Mouse (Mus musculus) ES-Bruce4 (cell line): ENCODE measurements around the gene Cox4i1.

Experiments
- CTCF ChIP-seq: IDR thresholded peaks from one replicate; pipeline ENCODE4 v1.8.1; 2011; ENCODE audit warnings: low read depth, low read length
- POLR2A ChIP-seq: IDR thresholded peaks from one replicate; pipeline ENCODE4 v1.8.1; 2011; ENCODE audit warnings: low read length; ENCODE audit not compliant: insufficient read depth

DNA sequence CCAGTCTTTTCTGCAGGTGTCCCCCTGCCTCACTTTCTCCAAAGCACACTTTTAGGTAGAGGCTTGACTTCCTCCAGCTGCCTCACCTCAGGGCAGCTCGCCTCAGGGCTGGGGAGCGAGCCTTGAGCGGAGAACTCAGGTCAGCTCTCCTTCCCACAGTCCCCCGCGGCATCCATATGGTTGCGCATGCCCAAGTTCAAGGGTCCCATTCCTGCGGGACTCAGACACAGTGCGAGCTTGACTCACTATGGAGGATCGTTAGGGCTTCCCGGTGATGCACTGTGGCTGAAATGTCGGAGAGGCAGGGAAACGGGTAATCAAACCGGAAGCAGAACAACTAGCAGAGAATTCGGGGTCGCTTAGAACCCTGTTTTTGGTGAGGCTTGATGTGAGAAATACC, 37.1 kb downstream of the Cox4i1 start:
- TF ChIP-seq CTCF (no peak), POLR2A (no peak)
